Mouse (Mus musculus) thymus, adult 2 months (tissue): ENCODE measurements around the gene Ndst4.

Source experiments
- CTCF ChIP-seq: fragments of 200-500 bp; IDR thresholded peaks from 2 replicates; pipeline ENCODE4 v1.5.1; 2012; ENCODE audit warnings: mild to moderate bottlenecking, control low read depth, low read length, moderate library complexity, borderline replicate concordance; ENCODE audit not compliant: control insufficient read depth, poor library complexity, insufficient read depth; ENCODE audit errors: extremely low read depth
- POLR2A ChIP-seq: fragments of 200-500 bp; IDR thresholded peaks from 2 replicates; pipeline ENCODE4 v1.6.1; 2012; ENCODE audit warnings: mild to moderate bottlenecking, low read length, control low read depth, moderate library complexity; ENCODE audit not compliant: control insufficient read depth, poor library complexity, insufficient read depth; ENCODE audit errors: extremely low read depth

GRCm38 (mm10) chr3:125466894-125467652, 63.2 kb downstream of the Ndst4 start:
- no peak for TF ChIP-seq CTCF
- TF ChIP-seq POLR2A: no peak
